Mouse (Mus musculus) spleen, postnatal 10 days (tissue): Measurements from ENCODE around the gene Mmp11.

Experiments
- DNase-seq, 2 experiments: peaks; one replicate each; pipeline ENCODE4 v3.0.0; 2021 to 2022; ENCODE audit warnings: low spot score in 2 of 2

Gene Mmp11

DNA sequence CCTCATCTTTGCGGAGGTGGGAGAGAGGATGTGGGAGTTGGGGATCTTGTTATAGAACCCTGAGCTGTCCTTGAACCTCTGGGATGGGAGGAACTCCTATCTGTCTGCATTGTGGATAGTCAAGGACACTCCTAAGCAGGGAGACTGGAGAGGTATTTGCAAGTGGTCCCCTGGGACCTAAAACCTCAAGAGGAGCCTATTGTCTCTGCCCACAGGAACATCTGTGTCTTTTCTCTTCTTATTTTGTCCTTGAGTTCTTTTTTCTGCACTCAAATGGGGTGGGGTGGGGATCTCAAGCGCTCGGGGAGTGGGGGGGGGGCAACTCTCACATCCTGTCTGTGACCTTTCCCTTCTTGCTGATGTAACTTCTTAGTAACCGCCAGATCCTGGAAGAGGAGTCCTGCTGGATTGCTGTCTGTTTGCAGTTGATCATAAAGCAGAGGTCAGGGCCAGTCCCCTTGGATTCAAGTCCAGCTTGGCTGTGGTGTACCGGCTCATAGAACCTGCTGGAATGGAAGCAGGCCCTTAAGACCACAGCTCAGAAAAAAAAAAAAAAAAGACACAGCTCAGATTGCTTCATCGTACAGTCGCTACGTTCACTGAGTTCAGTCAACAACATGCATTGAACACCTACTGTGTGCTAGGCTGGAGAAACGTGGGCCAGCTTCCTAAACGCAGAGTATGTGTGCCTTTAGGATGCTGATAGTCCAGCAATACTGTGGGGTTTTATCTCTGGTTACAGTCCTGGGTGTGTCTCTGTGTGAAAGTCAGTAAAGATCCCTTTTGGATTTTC, 1.8 kb upstream of the Mmp11 start:
- no peak for DNase-seq

- no peak for DNase-seq
These were observed 792 bp upstream of the Mmp11 start for GRCm38 (mm10) chr10:75936909-75937667.

DNA sequence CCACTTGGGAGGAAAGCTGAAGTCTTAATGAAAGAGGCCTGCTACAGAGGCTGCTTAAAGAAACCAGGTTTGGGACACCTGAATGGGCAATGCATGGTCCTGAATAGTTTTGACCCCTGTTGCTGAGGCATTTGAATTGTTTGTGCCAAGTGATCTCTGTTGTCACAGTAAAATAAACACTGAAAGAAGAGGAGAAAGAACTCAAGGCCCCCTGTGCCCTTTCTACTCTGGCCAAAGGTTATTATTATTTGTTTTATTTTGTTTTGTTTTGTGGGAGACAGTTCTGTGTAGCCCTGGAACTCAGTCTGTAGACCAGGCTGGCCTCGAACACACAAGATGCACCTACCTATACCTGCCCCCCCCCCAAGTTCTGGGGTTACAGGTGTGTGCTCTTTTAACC, 1.3 kb downstream of the Mmp11 start:
- no peak for DNase-seq

DNA sequence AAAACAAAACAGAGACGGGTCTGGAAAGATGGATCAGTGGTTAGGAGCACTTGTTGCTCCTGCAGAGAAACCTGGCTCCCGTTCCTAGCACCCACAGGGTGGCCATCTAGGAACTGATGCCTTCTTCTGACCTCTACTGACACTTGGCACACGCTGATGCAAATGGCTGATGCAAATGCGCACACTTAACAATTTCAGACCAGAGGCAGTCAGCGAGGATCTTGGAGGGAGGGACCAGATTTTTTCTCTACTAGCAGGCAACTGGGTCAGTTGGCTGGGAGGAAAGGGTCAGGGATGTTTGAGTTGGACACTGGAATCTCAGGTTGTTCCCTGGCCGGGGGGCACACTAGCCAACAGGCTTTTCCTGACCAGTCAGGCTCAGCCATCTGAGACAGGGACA, 3.4 kb downstream of the Mmp11 start, which contains the start of gene Chchd10:
Gene Chchd10 (plus strand): TSS at position 240 of the 400 bp plus-strand sequence.
- DNase-seq: no peak

DNA sequence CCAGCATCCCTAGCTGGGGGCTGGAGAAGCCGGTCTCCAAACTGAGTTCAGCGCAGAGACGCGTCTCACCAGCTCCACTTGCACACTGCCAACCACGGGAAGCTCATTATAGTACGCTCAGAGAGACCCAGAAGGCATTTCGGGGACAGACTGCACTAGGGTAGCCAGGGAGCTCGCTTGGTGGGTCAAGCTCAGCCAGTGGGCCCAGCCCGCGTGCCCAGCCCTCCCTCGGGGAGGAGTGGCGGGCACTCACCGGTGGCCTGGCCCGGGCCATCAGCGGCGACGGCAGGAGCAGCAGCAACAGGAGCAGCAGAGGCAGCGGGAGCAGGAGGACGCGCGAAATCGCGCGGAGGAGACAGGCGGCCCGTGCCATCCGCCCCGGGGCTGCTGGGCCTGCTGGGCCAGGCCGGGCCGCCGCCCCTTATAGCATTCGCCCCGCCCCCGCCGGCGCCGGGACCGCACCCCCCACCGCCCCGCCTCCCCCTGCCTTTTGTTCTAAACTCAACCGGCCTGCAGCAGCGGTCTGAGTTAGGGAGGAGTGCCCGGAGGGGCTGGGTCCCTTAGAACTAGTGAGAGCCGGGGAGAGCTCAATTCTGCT, 4.1 kb downstream of the Mmp11 start:
- DNase-seq: peak in 1 of 2 experiments; percentile 67

DNA sequence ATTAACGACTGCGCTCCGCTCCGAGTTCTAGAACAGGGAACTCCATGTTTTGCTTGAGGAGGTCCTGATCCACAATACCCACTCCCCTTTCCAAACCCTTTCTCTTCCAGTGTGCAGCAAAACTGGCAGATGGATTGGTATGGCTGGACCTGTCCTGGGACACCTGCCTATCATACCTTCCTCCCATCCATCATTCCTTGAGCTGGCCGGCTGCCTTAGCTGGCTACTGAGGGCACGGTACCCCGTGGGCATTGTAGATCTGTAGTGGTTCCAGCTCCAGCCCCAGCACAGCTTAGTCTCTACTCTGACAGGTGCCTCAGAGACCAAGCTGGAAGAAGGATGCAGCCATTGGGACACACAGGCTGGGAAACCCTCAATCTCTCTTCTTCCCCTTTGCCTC, 5.0 kb downstream of the Mmp11 start:
- DNase-seq: no peak

GRCm38 (mm10) chr10:75930304-75930703, 6.0 kb downstream of the Mmp11 start:
- no peak for DNase-seq

- DNase-seq: no peak
These were observed 9.9 kb downstream of the Mmp11 start for GRCm38 (mm10) chr10:75926396-75926795.

DNA sequence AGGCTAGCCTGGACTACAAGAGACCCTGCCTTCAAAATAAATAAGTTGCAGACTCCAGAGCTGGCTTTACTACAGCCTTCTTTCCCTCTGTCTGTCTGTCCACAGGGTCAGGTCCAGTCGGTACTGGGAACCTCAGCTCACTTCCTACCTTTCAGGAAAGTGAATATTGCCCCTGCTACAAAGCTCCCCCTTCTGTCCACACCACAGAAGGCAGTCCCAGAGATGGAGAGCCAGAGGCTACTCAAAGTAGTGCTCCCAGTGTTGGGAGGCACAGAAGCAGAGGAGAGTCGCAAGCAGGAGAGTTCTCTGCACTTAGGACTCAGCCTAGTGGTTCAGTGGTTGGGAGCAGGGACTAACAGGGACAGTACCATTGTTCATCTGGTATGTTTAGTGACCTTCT, 12.0 kb downstream of the Mmp11 start:
- DNase-seq: no peak

DNA sequence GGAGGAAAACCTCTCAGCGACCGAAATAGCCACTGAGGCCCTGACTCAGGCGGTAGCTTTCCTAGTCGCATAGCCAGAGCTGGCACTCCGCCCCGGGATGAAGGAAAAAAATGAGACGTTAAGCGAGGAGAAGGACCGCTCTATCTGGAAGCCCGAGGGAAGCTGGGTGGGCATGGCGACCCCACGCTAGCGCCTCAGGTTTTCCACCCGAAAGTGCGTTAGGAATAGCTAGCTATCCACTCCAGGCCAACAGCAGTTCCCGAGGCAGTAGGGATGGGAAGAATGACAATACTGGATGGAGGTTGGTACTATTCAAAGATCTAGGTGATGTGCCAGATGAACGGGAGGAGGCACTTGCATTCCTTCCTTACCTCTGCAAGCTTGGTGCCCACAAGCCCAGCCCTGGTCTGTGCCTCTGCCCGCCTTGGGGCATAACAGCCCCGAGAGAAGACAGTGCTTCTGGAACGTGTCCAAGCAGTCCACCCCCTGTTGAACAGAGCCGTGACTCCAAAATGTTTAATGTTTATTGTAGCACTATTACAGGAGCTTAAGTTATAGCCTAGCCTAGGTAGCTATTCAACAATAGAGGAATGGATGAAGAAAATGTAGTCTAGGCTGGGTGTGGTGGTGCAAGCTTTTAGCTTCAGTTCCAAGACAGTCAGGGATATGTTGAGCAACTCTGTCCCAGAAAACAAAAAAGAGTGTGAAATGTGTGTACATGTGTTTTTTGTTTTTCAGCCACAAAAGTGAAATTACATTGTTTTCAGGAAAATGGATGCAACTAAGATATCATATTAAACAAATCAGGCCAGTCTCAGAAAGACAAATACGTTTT, 14.4 kb downstream of the Mmp11 start:
- DNase-seq: peak in 1 of 2 experiments; percentile 38

- peak; percentile 94 to 96 for DNase-seq
These were observed 15.1 kb downstream of the Mmp11 start, which contains the start of gene Smarcb1 for GRCm38 (mm10) chr10:75921026-75921725. Gene Smarcb1, minus strand, starts transcription at chr10:75921617.

- no peak for DNase-seq
These were observed 17.3 kb downstream of the Mmp11 start for GRCm38 (mm10) chr10:75919026-75919425.

DNA sequence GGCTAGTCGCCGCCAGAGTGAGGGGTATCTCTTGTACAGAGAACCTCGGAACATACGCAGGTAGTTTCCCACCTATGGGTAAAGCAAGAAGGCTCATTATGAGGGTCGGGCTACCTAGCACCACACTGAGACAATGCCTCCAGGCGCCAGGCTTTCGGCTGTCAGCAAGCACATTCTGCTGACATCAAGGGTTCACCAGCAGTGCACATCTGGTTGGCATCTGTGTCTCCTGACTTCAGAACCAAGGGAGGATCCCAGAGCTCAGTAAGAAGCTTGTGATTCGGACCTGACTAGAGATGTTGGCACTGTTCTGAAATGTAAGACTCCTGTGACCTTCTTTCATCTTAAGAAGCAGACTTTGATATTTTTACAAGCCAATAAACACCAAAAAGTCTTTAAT, 19.5 kb downstream of the Mmp11 start:
- no peak for DNase-seq

GRCm38 (mm10) chr10:75915557-75915956, 20.7 kb downstream of the Mmp11 start:
- no peak for DNase-seq

DNA sequence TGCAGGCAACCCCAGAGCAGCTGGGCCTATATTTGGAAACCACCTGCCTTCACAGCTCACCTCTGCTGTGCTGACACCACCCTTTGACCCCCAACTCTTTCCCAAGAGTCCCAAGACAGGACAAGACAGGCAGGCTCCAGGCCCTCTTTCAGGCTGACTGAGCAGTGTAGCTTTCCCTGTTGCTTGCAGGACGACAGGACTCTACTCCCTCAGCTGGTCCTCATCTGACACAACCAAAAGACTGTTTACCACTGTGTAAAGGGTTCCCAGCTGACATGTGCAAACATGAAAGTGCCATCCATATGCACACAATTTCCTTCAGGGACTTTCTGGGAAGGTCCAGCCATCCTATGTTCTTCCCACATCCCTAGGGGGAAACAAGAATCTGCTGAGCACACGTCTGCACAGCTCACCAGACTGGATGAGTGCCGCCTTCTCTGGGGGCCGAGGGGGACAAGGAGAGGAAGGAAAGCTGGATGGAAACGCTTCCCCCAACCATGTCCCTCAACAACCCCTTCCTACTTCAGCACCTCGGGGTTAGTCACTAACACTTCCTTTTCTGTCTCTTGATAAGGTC, 23.2 kb downstream of the Mmp11 start:
- no peak for DNase-seq

GRCm38 (mm10) chr10:75910698-75911097, 25.6 kb downstream of the Mmp11 start:
- DNase-seq: peak in 1 of 2 experiments; percentile 3

DNA sequence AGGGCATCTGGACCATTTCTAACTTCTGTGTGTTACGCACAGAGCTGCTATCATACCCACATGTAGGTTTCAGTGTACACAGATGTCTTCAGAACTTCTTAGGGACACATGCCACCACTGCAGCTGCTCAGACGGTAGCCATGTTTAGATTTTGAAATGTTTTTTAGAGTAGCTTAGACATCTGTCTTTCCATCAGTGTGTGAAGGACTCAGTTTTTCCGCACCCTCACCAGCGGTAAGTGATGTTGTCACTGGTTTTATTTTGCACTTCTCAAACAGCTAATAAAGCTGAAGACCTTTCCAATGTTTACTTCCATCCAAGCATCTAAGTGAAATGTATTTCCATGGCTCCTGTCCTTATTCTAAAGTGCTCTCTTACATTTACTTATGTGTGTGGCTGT, 29.4 kb downstream of the Mmp11 start:
- DNase-seq: no peak

- no peak for DNase-seq
These were observed 31.9 kb downstream of the Mmp11 start for GRCm38 (mm10) chr10:75904391-75904790.

DNA sequence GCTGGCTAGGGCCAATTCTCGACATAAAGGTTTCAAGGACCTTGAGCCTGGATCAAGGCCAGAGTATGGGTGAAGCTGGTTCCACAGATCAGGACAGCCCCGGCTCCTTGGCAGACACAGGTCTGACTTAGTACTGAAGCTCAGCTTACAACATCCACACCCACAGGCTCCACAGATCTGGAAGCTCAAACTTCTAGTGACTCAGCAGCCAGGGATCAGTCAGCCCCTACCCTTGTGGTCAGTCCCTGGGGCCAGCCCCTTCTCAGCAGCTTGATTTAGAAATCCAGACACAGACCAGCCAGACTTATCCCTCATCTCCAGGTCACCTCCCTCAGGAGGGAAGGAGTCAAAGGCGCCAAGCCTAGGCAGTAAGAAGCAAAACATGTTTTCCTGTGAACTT, 37.5 kb downstream of the Mmp11 start:
- no peak for DNase-seq

- no peak for DNase-seq
These were observed 38.2 kb downstream of the Mmp11 start for GRCm38 (mm10) chr10:75898039-75898564.
